ENCODE assay signal across 10 mouse cellular contexts in genomic region chr1:4623268-4623667, GRCm38 (mm10).
DNase-seq lines count a peak whose midpoint lies in the region; ATAC-seq and TF ChIP-seq lines count a peak whose summit lies in the region.
"Had no signal": no experiment of that assay in that cellular context is flagged by ENCODE, and none has a peak within 500 bp of the region (broad histone marks: within the 10 kb centered on the region; RNA-seq: fewer than 3 reads in every experiment).

No protein-coding gene starts in this region.

- H3K4me3 ChIP-seq in liver, embryonic 15.5 days (replicated peaks), result no peak overlapping the region
- H3K4me3 ChIP-seq in layer of hippocampus, adult 2 months, result no peak overlapping the region
- no peak overlapping the region for H3K4me3 ChIP-seq in forebrain, embryonic 15.5 days
- H3K4me3 ChIP-seq: midbrain, embryonic 13.5 days had no signal

- H3K27ac ChIP-seq in liver, embryonic 15.5 days (replicated peaks), result no peak overlapping the region
- H3K27ac ChIP-seq in layer of hippocampus, adult 2 months, result no peak overlapping the region
- H3K27ac ChIP-seq in forebrain, embryonic 15.5 days (replicated peaks), result no peak overlapping the region
- H3K27ac ChIP-seq: midbrain, embryonic 13.5 days had no signal

- H3K9me3 ChIP-seq in liver, embryonic 15.5 days (replicated peaks), result no peaks in the 10 kb centered on the region
- H3K9me3 ChIP-seq in forebrain, embryonic 15.5 days, result no peaks in the 10 kb centered on the region
- H3K9me3 ChIP-seq: midbrain, embryonic 13.5 days had no signal

- peak; percentile 15 to 20 for DNase-seq in spleen, postnatal 36 days (ENCODE audit: low spot score in 2 of 2)
- no peak for DNase-seq in spleen, adult 12 weeks (ENCODE audit: low spot score)
- DNase-seq in yolk sac, embryonic 10.5 days (ENCODE audit: low spot score), result peak; percentile 15
- no peak for DNase-seq in layer of hippocampus, adult 2 months (ENCODE audit: low spot score in 2 of 2)
- DNase-seq: gastrocnemius, postnatal 10 days had no signal

- no peaks in the 10 kb centered on the region for H3K36me3 ChIP-seq in liver, embryonic 15.5 days (replicated peaks)
- no peaks in the 10 kb centered on the region for H3K36me3 ChIP-seq in forebrain, embryonic 15.5 days
- H3K36me3 ChIP-seq: midbrain, embryonic 13.5 days had no signal

- H3K4me2 ChIP-seq in liver, embryonic 15.5 days, result no peak overlapping the region
- H3K4me2 ChIP-seq in forebrain, embryonic 15.5 days (replicated peaks), result no peak overlapping the region
- H3K4me2 ChIP-seq: midbrain, embryonic 13.5 days had no signal

- no peaks in the 10 kb centered on the region for H3K27me3 ChIP-seq in liver, embryonic 15.5 days
- no peaks in the 10 kb centered on the region for H3K27me3 ChIP-seq in forebrain, embryonic 15.5 days
- H3K27me3 ChIP-seq: midbrain, embryonic 13.5 days had no signal

- TF ChIP-seq CTCF in layer of hippocampus, adult 2 months (conservative IDR thresholded peaks at IDR 0.05), result no peak

- H3K4me1 ChIP-seq in liver, embryonic 15.5 days (replicated peaks), result no peaks in the 10 kb centered on the region
- H3K4me1 ChIP-seq in forebrain, embryonic 15.5 days, result no peaks in the 10 kb centered on the region
- H3K4me1 ChIP-seq: midbrain, embryonic 13.5 days had no signal

- 1% methylated on average over 2 of the region's 2 CpGs for WGBS in liver, embryonic 15.5 days (ENCODE audit: insufficient replicate concordance)
- 70% methylated on average over 2 of the region's 2 CpGs for WGBS in forebrain, embryonic 15.5 days

- no peak overlapping the region for H3K9ac ChIP-seq in liver, embryonic 15.5 days
- H3K9ac ChIP-seq in forebrain, embryonic 15.5 days (replicated peaks), result no peak overlapping the region
- H3K9ac ChIP-seq: midbrain, embryonic 13.5 days had no signal

- peak; percentile 90 to 95 for ATAC-seq in hematopoietic stem cell, adult 5-6 weeks (replicated peaks in 1 of 2; ENCODE audit: insufficient read depth in 1 of 2, low FRiP score in 2 of 2, low TSS enrichment in 1 of 2, low read depth in 1 of 2, poor library complexity in 2 of 2, severe bottlenecking in 2 of 2)
- peak; percentile 31; the same call in 1 of the 2 replicates for ATAC-seq in liver, embryonic 15.5 days (ENCODE audit: insufficient read depth)
- no peak for ATAC-seq in forebrain, embryonic 15.5 days (replicated peaks)
- ATAC-seq: intestine, postnatal 0 days; midbrain, embryonic 13.5 days had no signal

Comparison
In these comparisons a context has a peak if more than half of its experiments do, and no peak if none do; other contexts are left out.
1. DNase-seq: peak in spleen, postnatal 36 days (2 of 2) and yolk sac, embryonic 10.5 days (single experiment); none in spleen, adult 12 weeks (single experiment) and layer of hippocampus, adult 2 months (0 of 2).